Mouse (Mus musculus): ENCODE measurements at regions not wholly inside any gene's neighbourhood (a gene's known extent, or its start where the extent isn't known, plus 50 kb on each side); places are given as distances from the start of the nearest gene placed in this dataset.

GRCm38 (mm10) chr16:9115548-9115947 is 285.6 kb downstream of the 1810013L24Rik start:
- no peak for DNase-seq (ENCODE audit: low spot score in 2 of 2)

DNA sequence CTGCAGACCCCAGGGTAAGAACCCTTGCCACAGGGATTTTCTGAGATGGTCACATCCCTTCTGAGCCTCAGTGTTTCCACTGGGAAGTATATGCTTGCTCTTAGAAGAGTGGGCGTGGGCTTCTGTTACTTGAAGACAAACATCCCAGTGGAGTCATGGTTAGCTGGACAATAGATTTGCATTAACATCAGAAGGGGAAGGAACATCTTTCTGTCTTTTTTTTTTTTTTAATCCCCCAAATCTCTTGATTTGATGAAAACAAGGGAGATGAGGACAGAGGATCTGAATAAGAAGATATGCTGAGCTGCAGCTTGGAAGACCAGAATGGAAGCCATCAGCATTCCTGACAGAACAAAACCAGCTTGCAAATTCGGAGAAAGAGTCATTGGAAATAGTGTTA is 291.7 kb downstream of the 1810013L24Rik start:
- no peak for DNase-seq (ENCODE audit: low spot score in 2 of 2)

DNA sequence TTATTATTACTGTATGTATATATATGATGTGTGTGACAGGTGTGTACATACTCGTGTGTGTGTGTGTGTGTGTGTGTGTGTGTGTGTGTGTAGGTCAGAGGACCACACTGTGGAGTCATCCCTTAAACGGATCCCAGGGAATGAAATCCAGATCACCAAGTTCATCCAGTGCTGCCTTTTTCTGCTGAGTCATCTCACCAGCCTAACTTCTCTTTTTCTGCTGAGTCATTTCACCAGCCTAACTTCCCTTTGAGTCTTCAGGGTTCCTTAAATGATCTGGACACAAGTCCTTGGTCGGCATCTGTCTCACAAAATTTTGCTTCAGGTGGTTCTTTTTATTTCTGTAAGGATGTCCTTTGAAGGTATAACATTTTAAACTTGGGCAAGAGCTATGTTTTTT is 302.2 kb downstream of the 1810013L24Rik start:
- no peak for DNase-seq (ENCODE audit: low spot score in 2 of 2)

DNA sequence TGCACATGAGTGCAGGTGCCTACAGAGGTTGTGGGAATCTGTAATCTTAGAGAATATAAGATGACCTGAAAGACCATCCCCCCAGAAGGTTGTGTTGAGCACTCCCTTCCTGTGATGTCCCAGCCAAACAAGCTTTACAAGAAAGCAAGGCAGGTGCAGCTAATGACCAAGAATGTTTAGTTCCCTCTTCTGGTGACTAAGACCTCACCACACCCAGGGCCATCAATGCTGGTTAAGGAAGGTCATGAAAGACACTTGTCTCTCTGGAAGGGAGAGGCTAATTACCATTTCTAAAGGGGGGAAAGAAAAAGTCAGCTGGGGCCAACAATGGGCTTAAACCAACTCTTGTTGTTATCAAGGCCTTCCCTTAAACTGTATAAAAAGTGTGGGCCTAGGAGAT is 302.9 kb downstream of the 1810013L24Rik start:
- DNase-seq (ENCODE audit: low spot score in 2 of 2): no peak

- no peak for DNase-seq (ENCODE audit: low spot score in 2 of 2)
Observed at GRCm38 (mm10) chr16:9135377-9135776, 305.5 kb downstream of the 1810013L24Rik start.

- DNase-seq (ENCODE audit: low spot score in 2 of 2): no peak
Observed at GRCm38 (mm10) chr16:9138552-9139224, 308.8 kb downstream of the 1810013L24Rik start.

DNA sequence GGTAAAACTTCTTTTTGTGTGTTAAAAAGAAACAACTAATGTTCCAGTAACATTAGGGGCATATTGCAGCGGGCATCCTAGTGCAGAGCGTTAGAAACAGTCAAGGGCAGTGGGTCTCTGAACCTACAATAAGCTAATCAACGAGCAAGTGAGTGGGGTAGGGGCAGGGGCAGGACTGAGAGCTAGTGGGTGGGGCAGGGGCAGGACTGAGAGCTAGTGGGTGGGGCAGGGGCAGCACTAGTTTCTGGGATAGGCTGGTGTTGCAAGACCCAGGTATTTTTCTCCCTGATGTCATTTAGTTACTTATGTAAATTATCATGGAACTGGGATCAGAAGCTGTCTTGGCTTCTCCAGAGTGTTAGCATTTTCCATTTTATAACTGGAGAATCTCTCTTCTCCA is 309.5 kb downstream of the 1810013L24Rik start:
- no peak for DNase-seq (ENCODE audit: low spot score in 2 of 2)

- no peak for DNase-seq (ENCODE audit: low spot score in 2 of 2)
Observed at GRCm38 (mm10) chr16:9149209-9150135, 319.6 kb downstream of the 1810013L24Rik start.

DNA sequence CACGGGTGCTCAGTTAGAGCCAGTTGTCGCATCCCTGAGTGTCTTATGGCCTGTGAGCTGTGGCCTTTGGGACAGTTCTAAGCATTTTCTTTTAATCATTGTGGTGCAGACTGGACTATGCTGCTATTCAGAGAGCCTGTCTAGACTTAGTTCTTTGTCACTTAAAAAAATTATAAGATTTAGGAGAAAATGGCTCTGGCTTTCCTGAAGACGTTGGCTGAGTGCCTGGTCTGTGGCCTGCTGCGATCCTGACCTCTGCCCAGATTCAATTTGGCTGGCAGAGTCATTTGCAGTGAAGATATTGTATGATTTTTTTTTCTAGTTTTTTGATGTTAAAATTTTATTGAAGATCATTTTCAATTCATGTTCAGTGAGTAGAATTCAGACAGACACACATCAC is 322.0 kb downstream of the 1810013L24Rik start:
- DNase-seq (ENCODE audit: low spot score in 2 of 2): no peak

GRCm38 (mm10) chr16:9153501-9153900 is 323.6 kb downstream of the 1810013L24Rik start:
- no peak for DNase-seq (ENCODE audit: low spot score in 2 of 2)

DNA sequence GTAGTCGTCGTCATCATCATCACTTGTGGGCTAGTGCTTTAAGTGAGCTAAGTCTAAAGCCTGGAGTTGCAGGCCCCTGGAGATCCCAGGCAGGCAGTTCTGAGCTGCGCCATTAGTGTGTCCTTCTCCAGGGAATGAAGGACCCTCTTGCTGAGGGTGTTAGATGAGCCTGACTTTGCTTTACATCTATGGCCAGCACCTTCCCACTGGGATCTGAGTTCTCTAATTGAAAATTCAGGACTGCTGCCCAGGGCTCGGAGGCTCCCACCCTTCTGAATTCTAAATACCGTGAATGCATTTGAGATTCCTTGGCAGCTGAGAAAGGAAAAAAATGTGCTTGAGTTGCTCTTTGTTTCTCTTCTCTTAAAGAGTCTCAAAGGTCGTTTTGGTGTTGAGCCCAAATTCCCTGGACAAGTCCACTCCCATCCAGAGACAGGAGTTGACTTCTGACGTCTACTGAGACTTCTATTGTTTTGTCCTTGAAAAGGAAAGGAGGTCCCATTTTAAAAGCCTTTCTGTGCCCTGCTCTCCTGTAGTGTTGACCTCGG is 335.9 kb downstream of the 1810013L24Rik start:
- DNase-seq (ENCODE audit: low spot score in 2 of 2): no peak

DNA sequence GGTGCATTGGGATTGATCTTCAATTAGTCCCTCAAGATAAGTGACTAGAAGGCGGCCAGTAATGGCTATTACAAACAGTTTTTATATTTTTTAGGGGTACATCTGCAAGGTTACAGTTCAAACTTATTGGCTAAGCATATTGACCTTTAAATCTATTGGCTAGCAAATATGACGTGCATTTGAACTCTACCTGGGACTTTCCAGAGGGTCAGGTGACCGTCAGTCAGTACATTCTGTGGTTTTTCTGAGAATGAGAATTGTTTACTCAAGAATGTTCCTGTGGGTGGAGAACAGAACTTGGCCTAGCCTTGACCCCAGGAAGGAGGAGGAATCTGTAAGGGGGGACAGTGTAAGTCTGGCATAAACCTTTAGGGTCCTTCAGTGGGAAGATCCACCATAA is 346.5 kb downstream of the 1810013L24Rik start:
- no peak for DNase-seq (ENCODE audit: low spot score in 2 of 2)

DNA sequence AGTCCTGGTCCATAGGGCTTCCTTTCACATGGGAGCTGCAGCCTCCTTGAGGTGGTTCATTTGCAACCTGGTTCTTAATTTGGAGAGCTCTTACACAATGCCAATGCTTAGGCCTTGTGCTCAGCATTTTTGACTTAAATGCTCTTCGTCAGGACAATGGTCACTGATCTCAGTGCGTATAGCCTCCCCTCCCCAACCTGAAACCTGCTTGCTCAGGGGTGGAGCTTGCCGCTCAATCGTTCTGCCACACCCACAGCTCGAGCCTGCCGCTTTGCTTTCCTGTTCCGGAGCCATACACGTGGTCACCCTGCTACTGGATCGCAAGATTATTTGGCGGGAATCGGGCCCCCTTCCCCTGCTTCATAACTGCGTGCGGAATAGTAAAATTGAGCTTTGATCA is 365.9 kb downstream of the 1810013L24Rik start:
- no peak for DNase-seq (ENCODE audit: low spot score in 2 of 2)

DNA sequence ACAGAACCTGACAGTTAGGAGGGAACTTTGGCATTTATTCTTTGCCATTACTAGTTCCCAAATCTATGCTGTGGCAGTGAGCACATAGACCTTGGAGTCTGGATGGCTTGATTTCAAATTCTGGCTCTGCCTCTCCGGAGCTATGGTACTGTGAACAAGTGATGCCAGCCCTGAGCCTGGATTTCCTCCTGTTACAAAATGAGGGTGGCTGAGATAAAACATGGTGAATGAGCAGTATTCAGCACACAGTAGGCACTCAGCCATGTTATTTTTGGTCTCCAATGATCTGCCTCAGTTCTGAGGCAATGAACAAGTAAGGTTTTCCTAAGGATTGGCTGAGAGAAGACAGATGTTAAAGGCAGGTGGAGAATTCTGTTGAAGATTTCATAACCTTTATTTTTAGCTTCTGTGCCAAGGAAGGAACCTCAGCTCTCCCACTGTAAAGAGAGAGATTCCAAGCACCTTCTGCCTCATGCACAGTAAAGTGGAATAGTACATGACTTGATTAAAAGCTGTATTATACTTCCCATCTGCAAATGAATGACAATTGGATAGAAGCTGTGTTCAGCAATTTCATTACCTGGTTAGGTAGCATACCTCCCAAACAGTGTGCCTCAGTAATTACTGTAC is 369.1 kb downstream of the 1810013L24Rik start:
- DNase-seq (ENCODE audit: low spot score in 2 of 2): no peak

DNA sequence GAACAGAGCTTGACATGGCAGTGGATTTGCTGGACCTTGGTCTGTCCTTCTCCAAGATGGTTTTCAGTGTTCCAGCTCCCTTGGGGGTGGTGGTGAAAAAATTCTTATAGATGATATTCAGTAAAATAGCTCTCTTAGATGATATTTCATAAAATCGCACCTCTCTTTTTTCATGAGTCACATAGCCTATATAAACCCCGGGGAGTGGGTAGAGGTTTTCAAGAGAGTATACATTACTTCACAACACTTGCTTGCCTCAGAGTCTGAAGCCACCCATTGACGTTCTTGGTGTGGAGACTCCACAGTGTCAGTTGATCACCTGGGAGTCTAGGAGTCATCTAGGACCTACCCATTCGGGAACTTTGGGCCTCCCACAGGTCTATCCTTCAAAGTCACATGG is 378.7 kb downstream of the 1810013L24Rik start:
- DNase-seq (ENCODE audit: low spot score in 2 of 2): no peak

DNA sequence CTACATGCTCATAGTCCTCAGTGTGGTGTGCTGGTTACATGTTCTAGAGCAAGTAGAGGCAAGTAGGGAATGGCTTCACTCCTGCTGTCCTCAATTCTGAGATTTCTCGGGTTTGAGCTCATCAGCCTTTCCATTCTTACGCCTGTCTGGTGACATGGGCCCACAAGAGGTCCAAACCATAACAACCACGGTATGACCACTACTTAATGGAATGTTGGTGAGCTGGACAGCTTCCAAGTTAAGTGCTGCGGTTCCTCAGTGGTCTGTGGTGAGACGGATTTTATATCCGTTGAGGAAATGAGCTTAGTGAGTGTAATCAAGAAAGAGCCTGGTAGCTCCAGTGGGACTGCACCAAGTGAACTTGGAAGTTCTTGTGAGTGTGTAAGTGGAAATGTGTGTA is 381.6 kb downstream of the 1810013L24Rik start:
- no peak for DNase-seq (ENCODE audit: low spot score in 2 of 2)

DNA sequence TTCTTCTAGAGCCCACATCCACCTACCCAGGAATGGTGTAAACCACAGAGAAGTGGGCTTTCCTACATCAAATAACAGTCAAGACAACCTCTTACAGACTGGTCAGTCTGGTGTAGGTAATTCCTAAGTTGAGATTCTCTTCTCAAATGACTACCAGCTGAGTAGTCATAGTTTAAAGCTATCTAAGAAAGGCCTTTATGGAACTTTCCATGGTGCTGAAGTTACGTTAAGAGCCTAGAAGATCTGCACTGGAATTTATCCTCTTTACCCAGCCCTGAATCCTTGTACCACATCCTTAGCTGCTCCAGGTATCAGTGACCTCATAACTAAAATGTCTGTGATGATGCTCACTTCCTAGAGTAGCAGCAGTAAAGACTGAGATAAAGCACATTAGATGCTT is 385.2 kb downstream of the 1810013L24Rik start:
- DNase-seq (ENCODE audit: low spot score in 2 of 2): no peak

DNA sequence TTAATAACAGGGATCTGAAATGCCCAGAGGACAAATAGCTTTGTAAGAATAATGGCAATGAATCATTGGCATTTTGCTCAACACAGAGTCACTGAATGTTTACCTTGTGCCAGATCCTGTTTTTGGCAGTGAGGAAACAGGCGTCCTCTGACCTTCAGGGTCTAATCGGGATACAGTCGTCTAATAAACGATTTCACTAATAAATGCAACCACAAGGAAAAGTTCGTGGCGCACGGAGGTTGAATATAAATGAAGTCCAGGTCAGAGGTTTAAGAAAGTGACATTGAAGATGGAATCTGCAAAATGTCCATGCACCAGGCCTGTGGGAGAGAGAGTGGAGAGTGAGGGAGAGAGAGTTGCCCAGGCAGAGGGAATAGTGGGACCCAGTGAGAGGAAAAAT is 387.5 kb downstream of the 1810013L24Rik start:
- no peak for DNase-seq (ENCODE audit: low spot score in 2 of 2)

GRCm38 (mm10) chr16:9230178-9230577 is 400.3 kb downstream of the 1810013L24Rik start:
- DNase-seq (ENCODE audit: low spot score in 2 of 2): no peak

DNA sequence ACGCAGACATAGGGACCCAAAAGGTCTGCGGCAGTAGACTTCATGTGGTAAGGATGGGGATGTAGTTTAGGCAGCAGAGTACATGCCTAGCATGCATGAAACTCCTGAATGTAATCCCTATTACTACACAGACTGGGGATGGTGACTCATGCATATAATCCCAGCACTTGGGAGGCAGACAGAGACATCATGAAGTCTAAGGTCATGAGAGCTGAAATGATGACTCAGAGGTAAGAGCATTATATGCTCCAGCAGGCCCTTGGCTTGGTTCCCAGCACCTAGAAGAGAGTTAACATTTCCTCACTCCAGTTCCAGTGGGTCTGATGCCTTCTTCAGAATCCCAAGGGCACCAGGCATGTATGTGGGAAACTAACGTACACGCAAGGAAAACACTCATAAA is 412.2 kb downstream of the 1810013L24Rik start:
- no peak for DNase-seq (ENCODE audit: low spot score in 2 of 2)

DNA sequence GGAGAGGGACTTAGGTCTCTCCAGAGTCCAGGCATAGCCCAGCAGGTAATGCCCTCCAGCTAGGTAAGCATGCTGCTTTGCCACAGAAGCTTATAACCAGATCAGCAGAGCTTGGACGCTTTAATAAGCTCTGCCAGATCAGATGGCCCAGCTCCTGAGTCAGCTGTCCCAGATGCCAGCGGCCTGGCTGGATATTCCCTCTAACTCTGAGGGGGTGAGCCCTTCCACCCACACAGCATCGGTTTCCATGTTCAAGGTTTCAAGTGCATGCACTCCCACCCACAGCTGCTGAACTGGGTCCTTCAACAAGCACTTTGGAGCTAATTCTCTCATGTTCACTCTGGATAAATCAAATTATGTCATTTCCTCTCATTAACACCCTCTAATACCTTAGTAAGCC is 417.3 kb downstream of the 1810013L24Rik start:
- no peak for DNase-seq (ENCODE audit: low spot score in 2 of 2)

GRCm38 (mm10) chr16:9253054-9253453 is 423.2 kb downstream of the 1810013L24Rik start:
- DNase-seq (ENCODE audit: low spot score in 2 of 2): no peak

All from frontal cortex, postnatal 25 days (tissue).